Mouse (Mus musculus) sigmoid colon, adult 10 weeks (tissue): ENCODE data around the gene Smim1. TPM values are rescaled to one million over a fixed set of nuclear protein-coding genes. Genes with fewer than 3 reads are reported as not detected.

Experiments used
- polyA plus RNA-seq: library from polyadenylated mRNA; stranded (reverse); fragments of 350-450 nt; fragmentation: Illumina TruSeq; extraction: RNeasy Lipid Tissue Mini Kit (QIAGEN cat#74804); gene quantifications from one replicate; pipeline ENCODE4 v1.2.3, GENCODE M21; 2014; ENCODE audit warnings: low read depth, low replicate concordance

The Smim1 gene
- polyA plus RNA-seq = 0.09 TPM

GRCm38 (mm10) chr4:154025641-154026440 is at the start of gene Smim1:
Gene Smim1 (minus strand): TSS chr4:154026230.

GRCm38 (mm10) chr4:154042577-154042976 is 16.5 kb upstream of the Smim1 start, which contains the start of gene Ccdc27:
Gene Ccdc27 (minus strand): TSS chr4:154042677.

GRCm38 (mm10) chr4:154011646-154012089 is 14.4 kb downstream of the Smim1 start, which contains the start of gene Lrrc47:
Gene Lrrc47 (plus strand): TSS chr4:154011731.

GRCm38 (mm10) chr4:153974431-153975291 is 51.4 kb downstream of the Smim1 start, which contains the start of the genes Dffb and Cep104:
Gene Dffb (minus strand): TSS chr4:153975126.
Gene Cep104 (plus strand): TSS chr4:153975194.

Other genes with a start within 250 kb of the Smim1 start
- 10.1 TPM for gene A430005L14Rik, start 69.0 kb downstream of the Smim1 start, polyA plus RNA-seq
- 8.5 TPM for gene Dffb, start 51.1 kb downstream of the Smim1 start, polyA plus RNA-seq
- gene Cep104, start 51.0 kb downstream of the Smim1 start, polyA plus RNA-seq = 12.6 TPM
- gene Lrrc47, start 14.5 kb downstream of the Smim1 start, polyA plus RNA-seq = 10.1 TPM
- not detected for gene Ccdc27, start 16.4 kb upstream of the Smim1 start, polyA plus RNA-seq
- not detected for gene Trp73, start 114.0 kb upstream of the Smim1 start, polyA plus RNA-seq
- gene Wrap73, start 116.1 kb upstream of the Smim1 start, polyA plus RNA-seq = 1.2 TPM
- gene Tprgl, start 134.4 kb upstream of the Smim1 start, polyA plus RNA-seq = 99.9 TPM
- 0.06 TPM for gene Megf6, start 144.5 kb upstream of the Smim1 start, polyA plus RNA-seq